Mouse (Mus musculus) midbrain, embryonic 10.5 days (tissue): ENCODE results near the gene Gm38394. TPM values are rescaled to one million over a fixed set of nuclear protein-coding genes. Genes with fewer than 3 reads are reported as not detected.

Source experiments
- DNase-seq: peaks from one replicate; pipeline ENCODE4 v3.0.0-alpha.2; 2017; ENCODE audit warnings: low spot score
- H3K27ac ChIP-seq: fragments of 300-500 bp; sonication (generic); replicated peaks from 2 replicates; pipeline ENCODE4 v1.5.1; 2016; ENCODE audit warnings: mild to moderate bottlenecking
- H3K27me3 ChIP-seq: fragments of 300-500 bp; sonication (generic); 2 replicates; pipeline ENCODE4 v1.6.1; 2016; ENCODE audit warnings: low read depth, mild to moderate bottlenecking; ENCODE audit not compliant: poor library complexity, severe bottlenecking
- H3K36me3 ChIP-seq: fragments of 300-500 bp; sonication (generic); 2 replicates; pipeline ENCODE4 v1.6.1; 2016; ENCODE audit warnings: mild to moderate bottlenecking, moderate library complexity
- H3K4me1 ChIP-seq: fragments of 300-500 bp; sonication (generic); 2 replicates; pipeline ENCODE4 v1.6.1; 2016
- H3K4me3 ChIP-seq: fragments of 300-500 bp; sonication (generic); 2 replicates; pipeline ENCODE4 v1.5.1; 2016; ENCODE audit warnings: mild to moderate bottlenecking, moderate library complexity
- H3K9me3 ChIP-seq: fragments of 300-500 bp; sonication (generic); replicated peaks from 2 replicates; pipeline ENCODE4 v1.6.1; 2016; ENCODE audit warnings: mild to moderate bottlenecking
- WGBS: fragments of 180-500 bp; shearing (Covaris S2); methylation state at CpG from one replicate; pipeline ENCODE4 v1.1.7; 2016; 5-methylcytosine and 5-hydroxymethylcytosine counted together
- polyA plus RNA-seq: library from polyadenylated mRNA; unstranded; fragments of >200 nt; fragmentation: Nextera tagmentation; extraction: Ambion mirVana; gene quantifications from 2 replicates; pipeline ENCODE4 v1.2.1, GENCODE M21; 2016

Gene Gm38394
- polyA plus RNA-seq, 1 experiment from 2014 or later, result 3.5 TPM

- no peaks in the 10 kb centered on the region for H3K27me3 ChIP-seq
- DNase-seq, result no peak
- peak overlapping the region; percentile 98 for H3K4me3 ChIP-seq
- WGBS, result 63% methylated on average over 6 of the region's 6 CpGs
- H3K36me3 ChIP-seq, result peaks cover 38% of the 10 kb centered on the region
- no peaks in the 10 kb centered on the region for H3K9me3 ChIP-seq
- peak overlapping the region; percentile 99 for H3K27ac ChIP-seq
- peaks cover 19% of the 10 kb centered on the region for H3K4me1 ChIP-seq
Observed at GRCm38 (mm10) chr1:133610601-133611000, 50.5 kb downstream of the Gm38394 start.

GRCm38 (mm10) chr1:133609771-133610502 is 51.2 kb downstream of the Gm38394 start, which contains the start of gene Snrpe:
TSS of gene Snrpe (minus strand) at chr1:133610291.
- peak; percentile 98 for DNase-seq
- Histone ChIP-seq H3K27me3 (no peaks in the 10 kb centered on the region), H3K9me3 (no peaks in the 10 kb centered on the region), H3K36me3 (peaks cover 45% of the 10 kb centered on the region), H3K4me3 (peak within 1 kb of the TSS; percentile 98), H3K27ac (peak within 1 kb of the TSS; percentile 99), H3K4me1 (peaks cover 19% of the 10 kb centered on the region)
- under 1% methylated on average over 73 of the region's 73 CpGs for WGBS

- 95% methylated on average over 4 of the region's 4 CpGs for WGBS
Observed at GRCm38 (mm10) chr1:133603174-133603573, 57.9 kb downstream of the Gm38394 start.

GRCm38 (mm10) chr1:133596298-133597007 is 64.7 kb downstream of the Gm38394 start:
- H3K36me3 ChIP-seq, result peaks cover 29% of the 10 kb centered on the region
- no peak overlapping the region; the same call in 1 of the 2 replicates for H3K4me3 ChIP-seq
- DNase-seq, result peak; percentile 70
- peaks cover 36% of the 10 kb centered on the region for H3K4me1 ChIP-seq
- 4% methylated on average over 4 of the region's 4 CpGs for WGBS
- no peaks in the 10 kb centered on the region for H3K9me3 ChIP-seq
- H3K27me3 ChIP-seq, result no peaks in the 10 kb centered on the region
- peak overlapping the region; percentile 80 for H3K27ac ChIP-seq

More at GRCm38 (mm10) chr1:133603174-133603573, 57.9 kb downstream of the Gm38394 start:
- Histone ChIP-seq H3K4me1 (peaks cover 17% of the 10 kb centered on the region), H3K27ac (no peak overlapping the region), H3K36me3 (peaks cover 96% of the 10 kb centered on the region), H3K9me3 (no peaks in the 10 kb centered on the region), H3K27me3 (no peaks in the 10 kb centered on the region), H3K4me3 (no peak overlapping the region)
- no peak for DNase-seq

GRCm38 (mm10) chr1:133585995-133586537 is 75.1 kb downstream of the Gm38394 start:
- H3K9me3 ChIP-seq, result no peaks in the 10 kb centered on the region
- WGBS, result 82% methylated on average over 6 of the region's 6 CpGs
- H3K27me3 ChIP-seq, result no peaks in the 10 kb centered on the region
- no peak overlapping the region for H3K4me3 ChIP-seq
- H3K27ac ChIP-seq, result no peak overlapping the region
- DNase-seq, result no peak
- H3K4me1 ChIP-seq, result no peaks in the 10 kb centered on the region
- no peaks in the 10 kb centered on the region for H3K36me3 ChIP-seq

GRCm38 (mm10) chr1:133571293-133571692 is 89.8 kb downstream of the Gm38394 start:
- 91% methylated on average over 11 of the region's 11 CpGs for WGBS
- Histone ChIP-seq H3K4me3 (no peak overlapping the region), H3K27me3 (no peaks in the 10 kb centered on the region), H3K36me3 (no peaks in the 10 kb centered on the region), H3K4me1 (no peaks in the 10 kb centered on the region), H3K27ac (no peak overlapping the region), H3K9me3 (peaks cover 7% of the 10 kb centered on the region)
- DNase-seq, result no peak

Other genes with a start within 250 kb of the Gm38394 start
- gene Sox13, start 236.9 kb downstream of the Gm38394 start, polyA plus RNA-seq, result 28.5 and 32.0 TPM in 2 replicates
- 859 and 932 TPM in 2 replicates for gene Snrpe, start 51.0 kb downstream of the Gm38394 start, polyA plus RNA-seq
- not detected in 2 replicates for gene Zbed6, start 433 bp downstream of the Gm38394 start, polyA plus RNA-seq
- gene Lax1, start 28.8 kb upstream of the Gm38394 start, polyA plus RNA-seq, result 0.23 and 0.31 TPM in 2 replicates
- 3.0 and 5.7 TPM in 2 replicates for gene Atp2b4, start 139.7 kb upstream of the Gm38394 start, polyA plus RNA-seq
- gene Optc, start 246.7 kb upstream of the Gm38394 start, polyA plus RNA-seq, result 0.86 and 1.7 TPM in 2 replicates